ENCODE assay signal across 9 mouse cellular contexts in the genomic region with DNA sequence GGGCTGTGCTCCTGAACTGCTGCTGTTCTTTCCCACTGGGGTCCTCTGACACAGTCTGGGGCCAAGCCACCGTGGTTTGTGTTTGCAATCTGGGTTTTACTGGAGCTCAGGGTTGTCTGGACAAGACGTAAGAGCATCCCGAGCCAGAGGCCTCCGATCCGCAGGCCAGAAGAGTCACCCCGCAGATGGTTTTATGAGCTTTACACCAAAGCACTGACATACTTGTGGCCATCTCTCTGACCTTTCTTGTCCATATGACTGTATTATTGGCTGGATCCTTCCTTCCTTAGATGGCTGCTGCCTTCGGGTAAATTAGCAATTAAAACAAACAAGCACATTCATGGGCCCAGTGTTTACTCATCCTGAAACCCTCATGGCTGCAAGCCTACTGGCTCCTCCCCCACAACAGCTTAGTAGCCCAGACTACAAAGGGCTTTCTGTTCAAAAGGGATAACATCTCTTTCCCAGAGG.
DNase-seq lines count a peak whose midpoint lies in the region; ATAC-seq and TF ChIP-seq lines count a peak whose summit lies in the region.
"Had no signal": no experiment of that assay in that cellular context is flagged by ENCODE, and none has a peak within 500 bp of the region (broad histone marks: within the 10 kb centered on the region; RNA-seq: fewer than 3 reads in every experiment).

No protein-coding gene starts in this region.

- TF ChIP-seq EP300 in lung, postnatal 0 days (IDR thresholded peaks at IDR 0.05), result no peak

- TF ChIP-seq CTCF in lung, postnatal 0 days (IDR thresholded peaks at IDR 0.05), result no peak

- H3K4me3 ChIP-seq in forebrain, embryonic 14.5 days (ENCODE audit: low read depth, low read length), result no peak overlapping the region
- H3K4me3 ChIP-seq in lung, postnatal 0 days (ENCODE audit: low read depth, low read length), result no peak overlapping the region
- H3K4me3 ChIP-seq: heart, embryonic 15.5 days had no signal

- ATAC-seq in forebrain, embryonic 14.5 days, result peak; percentile 94
- peak; percentile 64 for ATAC-seq in lung, postnatal 0 days
- no peak for ATAC-seq in granulocyte monocyte progenitor cell, adult 5-6 weeks (replicated peaks; ENCODE audit: poor library complexity, severe bottlenecking)

- no peaks in the 10 kb centered on the region for H3K27me3 ChIP-seq in forebrain, embryonic 14.5 days (replicated peaks; ENCODE audit: control insufficient read depth, insufficient read depth, low read length)
- H3K27me3 ChIP-seq in lung, postnatal 0 days (replicated peaks; ENCODE audit: insufficient read depth, low read length), result no peaks in the 10 kb centered on the region
- H3K27me3 ChIP-seq: heart, embryonic 15.5 days had no signal

- H3K36me3 ChIP-seq in forebrain, embryonic 14.5 days (ENCODE audit: control insufficient read depth, insufficient read depth, low read length), result no peaks in the 10 kb centered on the region
- H3K36me3 ChIP-seq in lung, postnatal 0 days (ENCODE audit: insufficient read depth, low read length), result no peaks in the 10 kb centered on the region
- H3K36me3 ChIP-seq: heart, embryonic 15.5 days had no signal

- H3K9me3 ChIP-seq in forebrain, embryonic 14.5 days (replicated peaks; ENCODE audit: control insufficient read depth, low read length), result no peaks in the 10 kb centered on the region
- H3K9me3 ChIP-seq in lung, postnatal 0 days (ENCODE audit: low read length), result no peaks in the 10 kb centered on the region
- H3K9me3 ChIP-seq: heart, embryonic 15.5 days had no signal

- WGBS in forebrain, embryonic 14.5 days, result 34% methylated on average over 7 of the region's 7 CpGs
- 36% methylated on average over 7 of the region's 7 CpGs for WGBS in lung, postnatal 0 days

- no peak overlapping the region for H3K9ac ChIP-seq in forebrain, embryonic 14.5 days (ENCODE audit: low read length)
- H3K9ac ChIP-seq in lung, postnatal 0 days (replicated peaks; ENCODE audit: low read depth), result no peak overlapping the region
- H3K9ac ChIP-seq: heart, embryonic 15.5 days had no signal

- H3K27ac ChIP-seq in forebrain, embryonic 14.5 days (ENCODE audit: low read depth, low read length), result peak overlapping the region; percentile 63
- no peak overlapping the region for H3K27ac ChIP-seq in lung, postnatal 0 days (ENCODE audit: low read length)
- H3K27ac ChIP-seq: heart, embryonic 15.5 days had no signal

- H3K4me2 ChIP-seq in forebrain, embryonic 14.5 days (ENCODE audit: low read length), result no peak overlapping the region
- H3K4me2 ChIP-seq in lung, postnatal 0 days (replicated peaks; ENCODE audit: low read depth, low read length), result no peak overlapping the region
- H3K4me2 ChIP-seq: heart, embryonic 15.5 days had no signal

- peaks cover 4% of the 10 kb centered on the region; the same call in 1 of the 2 replicates for H3K4me1 ChIP-seq in forebrain, embryonic 14.5 days (ENCODE audit: control insufficient read depth, insufficient read depth, low read length)
- no peaks in the 10 kb centered on the region for H3K4me1 ChIP-seq in lung, postnatal 0 days (ENCODE audit: insufficient read depth, low read depth, low read length)
- H3K4me1 ChIP-seq: heart, embryonic 15.5 days had no signal

- DNase-seq in ovary, postnatal 14 days (ENCODE audit: low spot score), result peak; percentile 3
- DNase-seq in ovary, postnatal 10 days (ENCODE audit: low spot score), result no peak
- peak; percentile 82 for DNase-seq in forebrain, embryonic 14.5 days (ENCODE audit: low spot score)
- DNase-seq in kidney, postnatal 25 days, result peak; percentile 19 to 41
- DNase-seq in lung, postnatal 0 days (ENCODE audit: low spot score), result peak; percentile 37
- DNase-seq in skeletal muscle tissue, adult 2 months (ENCODE audit: low read depth, low spot score), result peak; percentile 20
- no peak for DNase-seq in B cell, adult 2 months

Comparison
In these comparisons a context has a peak if more than half of its experiments do, and no peak if none do; other contexts are left out.
1. DNase-seq: peak in ovary, postnatal 14 days (single experiment), forebrain, embryonic 14.5 days (single experiment), kidney, postnatal 25 days (2 of 2), lung, postnatal 0 days (single experiment) and skeletal muscle tissue, adult 2 months (single experiment); none in ovary, postnatal 10 days (single experiment) and B cell, adult 2 months (0 of 2).